Mouse (Mus musculus) adipocyte (in vitro differentiated cells): ENCODE measurements at regions not wholly inside any gene's neighbourhood (a gene's known extent, or its start where the extent isn't known, plus 50 kb on each side); places are given as distances from the start of the nearest gene placed in this dataset.

Experiments used
- DNase-seq: peaks from one replicate; pipeline ENCODE4 v3.0.0-alpha.2; 2016; ENCODE audit warnings: low spot score

GRCm38 (mm10) chr10:46454442-46454841 lies 876.8 kb downstream of the Hace1 start:
- DNase-seq = peak; percentile 16

DNA sequence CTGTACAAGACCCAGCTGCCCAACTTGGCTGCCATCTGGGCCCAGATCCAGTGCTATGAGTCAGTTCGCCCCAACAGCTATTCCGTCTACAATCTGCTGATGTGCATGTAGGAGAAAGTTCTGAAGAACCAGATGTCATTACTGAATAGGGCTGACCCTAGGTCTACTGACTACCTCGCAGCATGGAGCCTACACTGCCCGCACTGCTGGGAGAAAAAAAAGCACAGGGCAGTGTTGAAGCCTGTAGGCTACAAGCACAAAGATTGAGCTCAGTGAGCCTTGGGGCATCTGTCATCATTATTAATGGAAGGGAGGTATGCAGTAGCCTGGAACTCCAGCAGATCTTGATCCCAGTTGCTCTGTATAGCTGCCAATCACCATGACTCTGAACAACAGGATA lies 881.1 kb downstream of the Hace1 start:
- peak; percentile 16 for DNase-seq

GRCm38 (mm10) chr10:46483656-46484055 lies 906.0 kb downstream of the Hace1 start:
- DNase-seq = no peak
